Mouse (Mus musculus): ENCODE measurements around the gene Vtn. TPM values are rescaled to one million over a fixed set of nuclear protein-coding genes. Genes with fewer than 3 reads are reported as not detected.

Gene Vtn
- polyA plus RNA-seq, 1 experiment from 2014 or later = not detected

Other genes with a start within 250 kb of the Vtn start
- 144 to 210 TPM (median 148 TPM) in 3 replicates for gene 2610507B11Rik, start 237.3 kb upstream of the Vtn start, polyA plus RNA-seq (2018)
- gene BC030499, start 208.2 kb upstream of the Vtn start, polyA plus RNA-seq (2018) = 0.32 to 1.4 TPM (median 0.54 TPM) in 3 replicates
- gene Spag5, start 197.6 kb upstream of the Vtn start, polyA plus RNA-seq (2018) = 0.66 to 3.3 TPM (median 2.6 TPM) in 3 replicates
- 6.8 to 30.2 TPM (median 7.3 TPM) in 3 replicates for gene Aldoc, start 176.1 kb upstream of the Vtn start, polyA plus RNA-seq (2018)
- gene Pigs, start 170.7 kb upstream of the Vtn start, polyA plus RNA-seq (2018) = 66.8 to 71.6 TPM (median 67.7 TPM) in 3 replicates
- gene Unc119, start 155.6 kb upstream of the Vtn start, polyA plus RNA-seq (2018) = 21.6 to 57.5 TPM (median 31.3 TPM) in 3 replicates
- not detected in 3 replicates for gene Foxn1, start 112.5 kb upstream of the Vtn start, polyA plus RNA-seq (2018)
- 0.20 to 0.62 TPM (median 0.36 TPM) in 3 replicates for gene Slc13a2, start 76.9 kb upstream of the Vtn start, polyA plus RNA-seq (2018)
- gene Slc46a1, start 33.4 kb upstream of the Vtn start, polyA plus RNA-seq (2018) = 5.8 to 11.1 TPM (median 6.3 TPM) in 3 replicates
- 0.04 to 0.16 TPM (median 0.12 TPM) in 3 replicates for gene Sarm1, start 1.3 kb upstream of the Vtn start, polyA plus RNA-seq (2018)
- gene Sebox, start 4.4 kb downstream of the Vtn start, polyA plus RNA-seq (2018) = not detected in 3 replicates
- 25.0 to 37.9 TPM (median 35.3 TPM) in 3 replicates for gene Tmem199, start 13.1 kb downstream of the Vtn start, polyA plus RNA-seq (2018)
- 31.1 to 47.7 TPM (median 32.4 TPM) in 3 replicates for gene Poldip2, start 13.1 kb downstream of the Vtn start, polyA plus RNA-seq (2018)
- 24.7 to 34.4 TPM (median 28.0 TPM) in 3 replicates for gene Tnfaip1, start 37.2 kb downstream of the Vtn start, polyA plus RNA-seq (2018)
- gene Ift20, start 37.3 kb downstream of the Vtn start, polyA plus RNA-seq (2018) = 49.9 to 68.6 TPM (median 62.9 TPM) in 3 replicates
- gene Tmem97, start 51.7 kb downstream of the Vtn start, polyA plus RNA-seq (2018) = 48.9 to 61.4 TPM (median 53.9 TPM) in 3 replicates
- gene Nlk, start 198.3 kb downstream of the Vtn start, polyA plus RNA-seq (2018) = 12.9 to 23.2 TPM (median 16.9 TPM) in 3 replicates